Mouse (Mus musculus): Measurements from ENCODE around the gene Lpar6. TPM values are rescaled to one million over a fixed set of nuclear protein-coding genes. Genes with fewer than 3 reads are reported as not detected.

Gene Lpar6
- total RNA-seq, 2 experiments from 2014 or later, result 1.8 to 8.8 TPM

DNA sequence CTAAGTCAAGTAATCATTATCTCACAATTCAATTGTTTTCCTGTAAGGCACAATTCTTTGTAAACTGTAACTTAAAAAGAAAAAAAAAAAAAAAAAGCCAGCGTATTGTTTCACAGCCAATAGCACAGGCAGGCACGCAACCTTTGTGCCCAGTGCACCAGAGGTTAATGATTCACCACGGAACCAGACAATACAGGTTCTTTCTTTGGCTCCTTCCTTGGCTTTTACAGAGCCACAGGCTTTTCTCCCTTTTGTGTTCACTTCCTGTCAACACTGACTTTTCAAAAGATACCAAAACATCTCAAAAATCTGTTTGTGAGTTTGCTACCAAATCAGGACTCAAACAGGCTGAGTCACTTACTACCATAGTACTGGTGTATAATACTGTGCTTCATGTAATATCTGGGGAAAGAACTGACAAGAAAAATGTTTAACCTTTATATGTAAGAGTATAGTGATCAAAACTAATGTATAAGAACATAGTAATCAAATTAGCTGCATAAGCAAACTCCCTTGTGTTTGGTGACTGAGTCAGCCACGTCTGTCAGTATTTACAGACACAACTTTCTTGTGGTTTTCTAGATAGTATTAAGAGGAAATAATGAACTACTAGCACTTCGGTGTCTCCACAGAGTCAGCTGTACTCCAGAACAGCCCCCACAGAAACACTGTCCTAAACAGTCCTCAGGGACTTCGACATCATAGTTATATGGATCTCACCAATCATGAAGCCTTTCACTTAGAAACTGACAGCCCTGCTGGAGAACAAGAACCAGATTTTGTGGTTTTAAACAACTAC is 16.0 kb downstream of the Lpar6 start:
- ATAC-seq (replicated peaks; ENCODE audit: low FRiP score, poor library complexity, severe bottlenecking), result no peak

DNA sequence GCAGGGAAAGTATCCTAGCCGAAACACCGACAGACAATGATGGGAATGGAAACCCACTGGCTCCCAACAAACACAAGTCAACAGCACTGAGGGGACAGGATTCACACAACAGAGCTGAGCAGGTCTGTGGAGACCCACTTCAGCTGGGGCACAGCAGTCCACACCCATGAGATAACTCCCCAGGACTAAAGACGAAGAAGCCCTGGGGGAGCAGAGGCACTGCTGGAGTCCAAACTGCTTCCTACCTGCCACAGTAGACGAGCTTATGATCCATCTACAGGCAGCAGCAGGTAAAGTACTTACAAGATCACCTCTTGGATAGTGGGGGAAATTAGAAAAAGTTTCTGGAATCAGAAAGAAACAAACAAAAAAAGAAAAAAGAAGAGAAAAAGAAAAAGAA is 16.7 kb downstream of the Lpar6 start:
- no peak for ATAC-seq (replicated peaks; ENCODE audit: low FRiP score, poor library complexity, severe bottlenecking)

DNA sequence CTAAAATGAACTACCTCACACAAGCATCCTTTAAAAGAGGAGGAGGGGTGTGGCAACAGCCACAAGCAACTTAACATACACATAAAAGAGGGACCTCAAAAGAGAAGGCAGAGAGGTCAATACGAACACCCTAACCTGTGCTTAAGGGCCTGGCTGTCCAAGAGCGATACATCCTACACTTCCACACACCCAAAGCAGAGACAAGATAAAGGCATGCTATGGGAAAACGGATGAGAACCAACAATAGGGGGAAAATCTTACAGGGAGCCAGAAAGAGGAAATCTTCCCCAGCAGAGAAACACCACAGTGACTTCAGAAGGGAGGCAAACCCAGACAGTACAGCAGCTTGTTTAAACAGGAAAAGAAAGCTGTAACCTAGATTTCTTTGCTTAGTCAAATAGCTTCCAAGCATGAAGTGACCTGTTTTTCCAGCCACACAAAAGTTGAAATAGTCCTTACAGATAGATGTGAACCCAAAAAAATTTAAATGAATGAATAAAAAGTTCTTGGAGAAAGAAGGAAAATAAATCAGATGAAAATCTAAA is 17.8 kb downstream of the Lpar6 start:
- no peak for ATAC-seq (replicated peaks; ENCODE audit: low FRiP score, poor library complexity, severe bottlenecking)

DNA sequence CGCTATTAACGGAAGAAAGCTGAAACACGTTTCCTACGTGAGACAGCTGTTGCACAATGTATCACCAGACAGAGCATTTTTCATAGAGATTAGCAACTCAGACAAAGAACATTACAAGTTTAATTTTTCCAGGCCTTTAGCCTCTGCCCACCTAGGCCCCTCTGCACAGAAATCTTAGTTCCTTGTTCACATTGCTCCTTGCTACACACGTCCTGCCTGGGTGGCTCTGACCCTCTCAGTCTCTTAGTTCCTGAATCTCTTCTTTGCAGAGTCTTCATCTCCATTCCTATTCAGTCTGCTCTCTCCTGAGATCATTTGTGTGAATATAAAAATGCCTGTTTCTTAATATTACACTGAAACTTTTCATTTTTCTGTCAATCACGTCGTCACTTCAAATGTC is 19.7 kb downstream of the Lpar6 start:
- no peak for ATAC-seq (replicated peaks; ENCODE audit: low FRiP score, poor library complexity, severe bottlenecking)

DNA sequence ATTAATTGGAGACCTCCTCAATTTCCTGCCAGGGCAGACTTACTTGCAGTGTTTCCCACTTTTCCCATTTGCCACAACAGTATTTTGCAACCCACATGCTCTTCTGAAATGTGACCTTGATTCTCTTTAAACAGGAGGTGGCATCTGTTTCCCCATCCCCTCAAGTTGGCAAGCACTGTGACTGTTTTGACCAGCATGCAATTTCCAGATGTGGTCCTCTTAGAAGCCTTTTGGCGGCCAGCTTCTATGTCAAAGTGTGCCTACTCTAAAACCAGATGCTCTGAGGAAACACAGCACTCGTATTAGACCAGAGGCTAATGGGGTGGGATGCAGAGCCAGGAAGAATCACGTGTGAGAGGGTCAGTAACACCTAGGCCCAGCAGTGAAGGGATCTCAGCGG is 20.5 kb downstream of the Lpar6 start:
- ATAC-seq (replicated peaks; ENCODE audit: low FRiP score, poor library complexity, severe bottlenecking), result no peak

DNA sequence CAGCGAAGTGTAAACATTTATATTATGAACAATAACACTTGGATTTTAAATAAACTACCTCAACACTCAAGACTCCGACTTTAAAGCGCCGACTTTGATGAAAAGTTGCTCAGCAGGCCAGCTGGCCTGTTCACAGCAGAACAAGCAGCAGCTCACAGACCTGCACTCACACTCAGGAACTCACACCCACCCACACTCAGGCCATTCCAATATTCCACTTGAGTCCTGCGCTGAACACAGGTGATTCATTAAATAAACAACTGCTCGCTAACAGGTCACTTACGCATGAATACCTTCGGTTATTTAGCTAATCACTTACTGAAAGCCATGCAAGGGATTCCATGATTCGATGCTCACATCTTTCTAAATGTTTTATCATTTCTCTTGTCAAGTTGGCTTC is 24.5 kb downstream of the Lpar6 start:
- ATAC-seq (replicated peaks; ENCODE audit: low FRiP score, poor library complexity, severe bottlenecking), result no peak

DNA sequence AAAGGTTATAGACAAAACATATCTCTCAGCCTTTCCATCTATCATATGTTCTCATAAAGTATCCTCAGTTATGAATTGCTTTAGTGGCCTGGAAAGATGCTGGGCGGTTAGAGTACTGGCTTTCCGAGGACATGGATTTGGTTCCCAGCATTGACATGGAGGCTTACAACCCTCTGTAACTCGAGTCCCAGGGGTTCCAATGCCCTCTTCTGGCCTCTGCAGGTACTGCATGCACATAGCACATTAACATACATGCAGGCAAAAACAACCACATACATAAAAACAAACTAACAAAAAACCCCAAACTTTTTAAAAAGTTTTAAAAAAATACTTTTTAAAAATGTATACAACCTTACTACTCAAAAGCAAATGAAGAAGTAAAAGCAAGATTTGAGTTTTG is 28.5 kb downstream of the Lpar6 start:
- ATAC-seq (replicated peaks; ENCODE audit: low FRiP score, poor library complexity, severe bottlenecking), result no peak; the same call in 1 of the 2 replicates

DNA sequence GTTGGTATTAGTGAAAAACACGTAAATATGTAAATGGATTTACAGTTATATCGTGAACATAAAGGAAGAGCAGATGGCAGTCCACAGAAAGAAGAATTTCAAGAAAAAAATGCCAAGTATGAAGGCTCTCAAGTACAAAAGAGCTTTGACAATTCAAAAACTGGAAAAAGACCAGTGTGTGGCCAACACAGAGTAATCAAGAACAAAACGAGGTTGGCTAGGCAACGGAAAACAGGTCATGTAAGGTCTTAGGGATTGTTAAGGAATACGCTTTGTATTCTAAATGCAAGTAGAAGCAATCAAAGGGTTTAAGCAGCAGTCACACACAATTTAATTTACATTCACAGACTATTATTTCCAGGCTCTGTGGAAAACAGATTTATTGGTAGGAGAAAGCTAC is 34.1 kb downstream of the Lpar6 start:
- ATAC-seq (replicated peaks; ENCODE audit: low FRiP score, poor library complexity, severe bottlenecking), result no peak

DNA sequence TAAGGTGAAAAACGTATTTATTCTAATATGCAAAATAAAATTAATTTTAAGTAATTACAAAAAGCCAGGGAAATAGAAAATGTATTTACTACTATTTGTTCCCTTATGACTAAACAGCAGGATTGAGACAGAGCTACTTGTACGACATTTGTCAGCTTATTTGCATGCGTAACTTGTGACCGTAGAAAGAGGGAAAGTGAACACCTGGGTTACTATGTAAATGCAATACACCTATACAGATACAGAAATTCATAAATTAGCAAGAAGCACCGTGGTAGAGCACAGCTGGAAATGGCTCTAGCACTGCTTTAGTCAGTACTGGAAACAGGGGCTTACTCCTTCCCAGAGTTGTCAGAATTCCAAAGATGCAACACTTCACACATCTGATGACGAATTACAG is 41.4 kb downstream of the Lpar6 start:
- ATAC-seq (replicated peaks; ENCODE audit: low FRiP score, poor library complexity, severe bottlenecking), result no peak

DNA sequence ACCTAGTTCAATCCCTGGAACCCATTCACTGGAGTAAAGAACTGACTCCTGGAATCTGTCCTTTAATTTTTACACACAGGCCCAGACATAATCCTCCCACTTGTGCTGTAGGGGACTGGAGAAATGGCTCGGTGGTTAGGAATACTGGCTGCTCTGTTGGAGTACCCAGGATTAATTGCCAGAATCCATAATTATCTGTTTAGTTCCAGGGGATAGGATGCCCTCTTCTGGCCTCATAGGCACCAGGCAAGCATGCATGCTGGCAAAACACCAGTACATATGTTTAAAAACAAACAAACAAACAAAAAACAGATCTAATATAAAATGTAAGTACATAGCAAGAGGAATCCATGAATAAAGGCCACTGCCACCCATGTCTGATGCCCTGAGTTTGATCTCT is 43.3 kb downstream of the Lpar6 start:
- no peak for ATAC-seq (replicated peaks; ENCODE audit: low FRiP score, poor library complexity, severe bottlenecking)

DNA sequence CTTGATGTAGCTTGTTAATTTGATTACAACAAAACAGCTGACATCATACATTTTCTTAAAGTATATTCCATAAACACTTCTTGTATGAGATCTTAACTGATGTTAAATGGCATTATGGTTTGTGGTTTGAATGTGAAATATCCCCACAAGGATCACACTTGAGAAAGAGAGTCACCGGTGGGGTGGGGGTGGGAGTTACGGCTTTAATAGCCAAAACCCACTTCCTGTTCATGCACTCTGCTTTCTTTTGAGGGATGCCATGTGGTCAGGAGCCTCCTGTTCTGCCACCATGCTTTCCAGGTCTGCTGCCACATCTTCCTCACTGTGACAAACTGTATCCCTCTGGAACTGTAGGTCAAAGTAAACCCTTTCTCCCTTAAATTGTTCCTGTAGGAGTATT is 52.2 kb downstream of the Lpar6 start:
- no peak for ATAC-seq (replicated peaks; ENCODE audit: low FRiP score, poor library complexity, severe bottlenecking)

DNA sequence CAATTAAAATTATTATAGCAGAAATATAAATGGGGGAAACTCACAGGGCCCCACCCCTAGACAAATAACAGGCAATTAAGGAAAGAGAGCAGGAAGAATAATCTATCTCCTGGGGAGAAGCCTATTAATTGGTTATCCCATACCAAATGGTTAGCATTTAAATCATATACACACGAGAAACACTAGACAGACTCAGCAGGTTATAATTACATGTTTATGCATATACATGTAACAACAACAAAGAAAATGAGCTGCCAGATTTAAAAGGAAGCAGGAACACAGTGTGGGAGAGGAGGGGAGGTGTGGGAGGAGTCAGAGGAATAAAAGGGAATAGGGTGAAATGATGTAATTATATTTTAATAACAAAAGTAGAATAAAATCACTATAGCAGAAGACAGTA is 54.7 kb downstream of the Lpar6 start:
- ATAC-seq (replicated peaks; ENCODE audit: low FRiP score, poor library complexity, severe bottlenecking), result no peak

Other genes starting within 250 kb of the Lpar6 start
- gene Cysltr2, start 188.8 kb upstream of the Lpar6 start, total RNA-seq (2015; ENCODE audit: low replicate concordance), result not detected in 2 replicates
- 1.1 and 4.2 TPM in 2 replicates for gene Cysltr2, start 188.8 kb upstream of the Lpar6 start, total RNA-seq (2017; ENCODE audit: low replicate concordance)
- 8.8 and 10.4 TPM in 2 replicates for gene Rcbtb2, start 114.9 kb upstream of the Lpar6 start, total RNA-seq (2015; ENCODE audit: low replicate concordance)
- 10.7 and 12.4 TPM in 2 replicates for gene Rcbtb2, start 114.9 kb upstream of the Lpar6 start, total RNA-seq (2017; ENCODE audit: low replicate concordance)
- 223 and 234 TPM in 2 replicates for gene Rb1, start 87.9 kb downstream of the Lpar6 start, total RNA-seq (2015; ENCODE audit: low replicate concordance)
- 215 and 334 TPM in 2 replicates for gene Rb1, start 87.9 kb downstream of the Lpar6 start, total RNA-seq (2017; ENCODE audit: low replicate concordance)
- gene Itm2b, start 147.4 kb downstream of the Lpar6 start, total RNA-seq (2015; ENCODE audit: low replicate concordance), result 663 and 726 TPM in 2 replicates
- 538 and 746 TPM in 2 replicates for gene Itm2b, start 147.4 kb downstream of the Lpar6 start, total RNA-seq (2017; ENCODE audit: low replicate concordance)

Data from erythroblast, adult 5-6 weeks (primary cell).